Mouse (Mus musculus): ENCODE results near the gene Dyrk3.
"Not testable (repeated sequence)": the region's sequence is repeated elsewhere in the genome, so short reads cannot be mapped to it uniquely, and the experiment has no call there.

Gene Dyrk3

DNA sequence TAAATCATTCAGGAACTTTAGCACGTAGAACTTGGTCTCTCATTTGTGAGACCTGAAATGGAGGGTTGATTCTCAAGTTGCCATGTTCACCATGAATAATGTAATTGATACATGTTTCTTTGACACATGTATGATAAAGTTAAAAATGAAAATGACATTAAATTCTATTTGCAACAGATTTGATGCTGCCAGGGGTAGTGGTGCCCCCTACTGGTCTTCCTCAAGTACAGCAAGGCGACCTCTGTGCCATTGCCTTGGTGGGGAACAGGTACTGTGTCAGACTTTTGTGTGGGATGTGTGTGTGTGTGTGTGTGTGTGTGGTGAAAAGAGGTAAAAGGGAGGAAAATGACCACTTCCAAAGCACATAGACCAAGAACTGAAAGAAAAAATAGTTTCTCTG lies 17.3 kb upstream of the Dyrk3 start:
- peak; percentile 60 for DNase-seq (ENCODE audit: low spot score)

DNA sequence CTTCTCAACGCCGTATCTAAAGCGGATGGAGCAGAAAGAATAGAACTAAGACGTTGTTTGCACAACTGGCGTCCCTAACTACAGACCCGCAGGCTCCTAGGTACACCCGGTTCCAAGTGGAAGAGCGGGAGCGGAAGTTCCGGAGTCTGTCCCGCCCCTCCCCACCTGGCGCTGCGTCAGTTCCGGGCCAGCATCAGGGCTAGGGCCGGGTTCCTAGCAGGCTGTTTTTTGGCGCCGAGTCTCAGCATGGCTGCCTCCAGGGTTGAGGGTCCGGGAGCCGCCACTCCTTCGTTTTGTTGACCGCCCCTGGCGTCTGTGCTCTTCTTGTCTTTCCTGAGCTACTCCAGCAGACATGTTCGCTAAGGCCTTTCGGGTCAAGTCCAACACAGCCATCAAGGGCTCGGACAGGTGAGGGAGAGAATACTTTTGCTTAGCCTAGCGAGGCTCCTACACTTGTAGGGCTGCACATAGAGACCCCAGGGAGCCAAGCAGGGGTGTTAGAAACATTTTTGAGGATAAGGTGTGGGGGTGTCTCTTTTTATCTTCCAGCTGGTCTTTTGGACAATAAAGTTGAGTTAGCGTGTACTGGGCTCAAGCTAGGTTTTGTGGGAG lies 15.0 kb upstream of the Dyrk3 start, which contains the start of gene Eif2d:
Gene Eif2d (plus strand): TSS at position 164 of the 612 bp plus-strand sequence.
- peak; percentile 92 for DNase-seq (ENCODE audit: low spot score)

DNA sequence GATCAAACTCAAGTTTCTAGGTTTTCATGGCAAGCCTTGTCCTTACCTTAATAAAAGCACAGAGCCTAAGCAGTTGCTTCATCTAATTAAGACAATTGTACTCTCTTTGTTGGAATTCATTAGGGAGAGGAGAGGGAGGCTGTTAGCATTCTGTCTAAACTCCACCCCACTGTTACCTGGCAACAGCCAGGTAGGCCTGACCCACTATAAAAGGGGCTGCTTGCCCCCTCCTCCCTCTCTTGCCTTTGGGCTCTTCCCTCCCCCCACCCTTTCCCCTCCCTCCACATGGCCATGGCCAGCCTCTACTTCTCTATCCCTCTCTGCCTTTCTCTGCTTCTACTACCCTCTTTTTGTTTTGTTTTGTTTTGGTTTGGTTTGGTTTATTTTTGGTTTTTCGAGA lies 11.4 kb upstream of the Dyrk3 start:
- no peak for DNase-seq (ENCODE audit: low spot score)

DNA sequence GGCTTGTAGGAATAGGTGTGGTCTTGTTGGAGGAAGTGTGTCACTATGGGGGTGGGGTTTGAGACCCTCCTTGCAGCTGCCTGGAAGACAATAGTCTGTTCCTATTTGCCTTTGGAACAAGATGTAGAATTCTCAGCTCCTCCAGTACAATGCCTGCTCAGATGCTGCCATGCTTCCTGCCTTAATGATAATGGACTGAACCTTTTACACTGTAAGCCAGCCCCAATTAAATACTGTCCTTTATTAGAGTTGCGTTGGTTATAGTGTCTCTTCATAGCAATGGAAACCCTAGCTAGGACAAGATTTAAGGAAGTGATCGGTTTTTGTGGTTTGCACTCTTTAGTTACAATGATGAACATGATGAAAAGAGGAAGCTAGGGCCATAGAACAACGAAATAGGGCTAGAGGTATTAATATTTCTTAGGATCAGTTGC lies 8.1 kb upstream of the Dyrk3 start:
- no peak for DNase-seq (ENCODE audit: low spot score)

DNA sequence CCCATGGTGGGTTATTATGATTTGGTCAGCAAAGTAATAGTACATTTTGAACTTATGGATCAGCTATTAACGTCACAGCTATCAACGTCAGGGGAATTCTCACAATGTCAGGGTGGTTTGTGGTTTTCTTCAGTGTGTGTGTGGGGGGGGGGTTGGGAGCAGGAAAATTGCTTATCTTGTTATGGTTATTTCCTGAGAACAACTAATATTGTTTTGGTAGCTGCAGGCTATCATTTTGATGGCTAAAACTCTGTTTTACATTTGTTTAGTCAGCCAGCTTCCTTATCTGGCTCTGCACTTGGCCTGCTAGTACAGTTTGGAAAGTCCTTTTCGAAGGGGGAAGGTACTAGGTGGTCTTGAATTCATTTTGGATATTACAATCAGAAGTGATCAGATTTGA lies 7.1 kb upstream of the Dyrk3 start:
- DNase-seq (ENCODE audit: low spot score), result not testable (repeated sequence)

DNA sequence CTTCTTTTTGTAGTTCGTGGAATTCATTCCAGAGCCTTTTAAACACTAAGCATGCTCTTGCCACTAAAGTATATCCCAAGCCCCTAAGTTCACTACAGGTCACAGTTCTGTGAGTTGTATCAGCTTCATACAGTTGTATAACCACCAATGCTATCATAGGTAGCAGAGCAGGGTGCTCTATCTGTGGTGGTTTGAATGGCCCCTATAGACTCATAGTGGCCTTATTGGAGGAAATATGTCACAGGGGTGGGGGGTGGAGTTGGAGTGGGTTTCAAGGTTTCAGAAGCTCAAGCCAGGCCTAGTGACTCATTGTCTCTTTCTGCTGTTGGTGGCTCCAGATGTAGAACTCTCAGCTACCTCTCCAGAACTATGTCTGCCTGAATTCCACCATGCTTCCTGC lies 4.3 kb upstream of the Dyrk3 start:
- no peak for DNase-seq (ENCODE audit: low spot score)

DNA sequence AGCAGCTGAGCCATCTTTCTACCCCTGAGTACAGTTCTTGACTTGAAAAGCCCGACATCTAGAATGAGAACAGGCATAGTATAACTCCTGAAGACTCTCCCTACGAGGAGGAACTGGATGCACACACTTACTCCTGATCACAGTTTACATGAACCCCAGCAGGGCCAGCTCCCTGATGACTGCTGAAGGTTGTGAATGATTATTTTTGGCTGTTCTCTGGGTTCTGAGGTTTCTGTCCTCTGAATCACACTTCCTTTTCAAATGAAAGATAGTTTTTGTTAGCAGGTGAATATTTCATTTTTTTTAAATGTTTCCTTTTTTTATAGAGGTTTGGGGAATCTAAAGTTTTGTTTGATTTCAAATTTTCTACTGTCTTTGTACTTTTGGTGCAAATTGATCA lies 3.3 kb upstream of the Dyrk3 start:
- no peak for DNase-seq (ENCODE audit: low spot score)

DNA sequence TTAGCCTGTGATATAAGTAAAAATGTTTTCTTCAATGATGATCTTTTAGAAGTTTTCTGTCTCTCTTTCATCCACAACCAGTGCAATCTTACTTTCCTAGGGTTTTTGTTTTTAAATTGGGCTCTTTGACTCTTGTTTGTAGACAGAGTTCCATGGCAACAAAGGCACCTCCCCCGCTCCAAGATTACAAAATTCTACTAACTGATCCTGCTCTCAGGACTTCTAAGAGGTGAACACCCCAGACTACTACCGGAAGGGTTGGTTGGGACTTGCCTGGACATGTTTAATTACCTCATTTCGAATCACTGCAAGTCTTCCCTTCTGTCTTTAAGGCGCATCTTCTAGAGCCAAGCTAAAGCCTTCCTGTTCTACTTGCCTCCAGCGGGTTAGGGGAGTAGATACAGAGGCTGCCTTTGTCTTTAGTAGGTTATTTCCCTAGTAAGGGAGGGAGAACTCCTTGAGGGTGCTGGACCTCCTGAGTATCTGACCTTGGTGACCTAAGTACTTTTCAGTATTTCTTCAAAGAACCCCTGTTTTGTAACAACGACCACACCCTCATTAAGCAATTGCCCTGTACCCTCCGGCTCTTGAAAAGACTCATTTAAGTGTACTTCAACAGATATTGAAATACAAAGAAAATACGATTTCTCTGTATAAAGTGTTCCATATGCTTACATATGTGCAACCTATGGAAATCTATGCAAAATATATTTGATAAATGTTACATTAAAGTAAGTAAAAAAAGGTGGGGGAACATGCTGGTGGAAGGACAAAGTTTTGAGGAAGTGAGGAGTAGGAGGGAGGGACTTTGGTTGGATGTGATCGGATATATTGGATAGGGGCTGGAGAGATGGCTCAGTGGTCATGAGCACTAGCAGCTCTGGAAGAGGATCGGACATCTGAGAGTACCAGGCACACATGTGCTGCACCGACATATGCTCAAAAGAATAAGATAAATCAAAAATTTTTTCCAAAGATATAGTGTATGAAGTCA lies 1.3 kb upstream of the Dyrk3 start:
- DNase-seq (ENCODE audit: low spot score), result peak; percentile 23

DNA sequence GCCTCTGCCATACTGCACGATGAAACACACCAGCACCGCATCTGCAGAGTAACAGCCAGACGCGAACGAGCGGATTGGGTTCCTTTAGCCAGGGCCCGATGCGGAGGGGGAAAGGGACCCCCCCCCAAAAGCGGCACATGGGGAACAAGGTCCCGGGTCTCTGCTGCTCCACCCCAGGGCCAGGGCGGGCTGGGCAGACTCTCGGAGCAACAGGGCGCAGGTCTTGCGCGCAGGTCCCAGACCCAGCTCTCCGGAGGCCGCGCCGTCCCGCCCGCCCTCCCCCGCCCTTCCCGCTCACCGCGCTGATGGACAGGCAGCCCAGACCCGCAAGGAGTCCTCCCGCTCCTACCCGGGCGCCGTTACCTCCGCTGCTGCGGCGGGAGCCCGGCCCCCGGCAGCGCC lies 422 bp downstream of the Dyrk3 start:
- peak; percentile 53 for DNase-seq (ENCODE audit: low spot score)

DNA sequence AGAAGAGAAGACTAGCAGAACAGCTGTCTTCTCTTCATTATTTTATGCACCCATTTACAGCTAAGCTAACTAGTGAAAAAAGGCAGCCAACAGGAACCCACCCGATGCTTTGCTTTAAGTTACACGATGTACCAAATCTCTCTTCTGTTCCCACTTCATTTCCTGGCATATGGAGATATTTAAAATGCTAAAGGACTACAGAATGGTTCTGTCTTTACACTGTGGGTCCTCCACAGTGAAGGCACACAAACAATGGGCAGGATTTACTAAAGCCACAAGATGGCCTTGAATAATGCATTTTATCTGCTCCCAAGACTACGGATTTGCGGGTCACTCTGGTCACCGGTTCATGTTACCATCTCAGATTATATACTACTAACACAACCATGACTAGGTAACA lies 1.0 kb downstream of the Dyrk3 start:
- peak; percentile 37 for DNase-seq (ENCODE audit: low spot score)

DNA sequence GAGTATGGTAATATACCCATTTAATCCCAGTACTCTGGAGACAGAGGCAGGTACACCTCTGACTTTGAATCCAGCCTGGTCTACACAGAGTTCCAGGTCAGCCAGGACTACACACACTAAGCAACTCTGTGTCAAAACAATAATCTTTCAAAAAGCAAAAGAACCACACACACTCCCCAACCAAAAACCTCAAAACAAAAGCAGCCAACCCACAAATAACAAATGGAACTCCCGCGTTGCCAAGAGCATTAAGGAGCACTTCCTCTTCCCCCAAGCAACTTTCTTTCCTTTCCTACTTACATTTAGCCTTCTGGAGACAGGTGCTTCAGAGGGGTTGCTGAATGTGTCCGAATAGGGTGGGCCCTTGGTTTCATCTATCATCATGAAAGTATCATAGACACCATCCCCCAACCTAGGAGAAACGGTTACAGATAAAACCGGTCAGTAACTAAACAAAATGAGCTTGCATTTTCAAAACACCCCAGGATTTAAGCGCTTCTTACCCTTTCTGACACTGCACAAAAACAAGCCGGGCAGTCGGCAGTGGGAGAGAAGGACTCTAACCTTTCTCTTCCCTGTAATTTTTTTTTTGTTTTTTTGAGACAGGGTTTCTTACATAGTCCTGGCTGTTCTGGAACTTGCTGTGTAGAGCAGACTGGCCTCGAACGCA lies 2.0 kb downstream of the Dyrk3 start:
- no peak for DNase-seq (ENCODE audit: low spot score)

DNA sequence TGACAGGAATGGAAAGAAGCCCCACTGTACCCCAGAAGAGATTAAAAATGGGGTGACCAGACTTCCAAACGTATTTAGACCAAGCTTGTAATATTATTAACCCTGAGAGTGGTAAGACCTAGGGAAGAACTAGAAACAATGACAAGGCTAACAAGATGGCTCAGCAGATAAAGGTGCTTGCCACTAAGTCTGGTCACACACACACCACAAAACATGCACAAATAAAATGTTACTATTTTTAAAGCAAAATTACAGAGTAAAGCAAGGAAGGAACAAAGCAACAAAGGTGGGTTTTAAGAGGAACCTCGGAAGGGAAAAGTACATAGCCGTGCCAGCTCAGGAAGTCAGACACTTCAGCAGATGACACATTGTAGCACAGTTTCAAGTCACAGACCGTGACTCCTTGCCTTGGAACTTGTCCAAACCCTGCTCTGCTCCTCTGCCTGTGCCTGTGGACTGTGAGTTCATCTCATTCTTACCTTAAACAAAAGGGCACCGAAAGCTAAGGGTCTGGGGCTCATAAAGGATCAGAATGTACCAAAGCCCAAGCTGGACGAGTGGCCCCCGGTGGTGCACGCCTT lies 3.1 kb downstream of the Dyrk3 start:
- no peak for DNase-seq (ENCODE audit: low spot score)

DNA sequence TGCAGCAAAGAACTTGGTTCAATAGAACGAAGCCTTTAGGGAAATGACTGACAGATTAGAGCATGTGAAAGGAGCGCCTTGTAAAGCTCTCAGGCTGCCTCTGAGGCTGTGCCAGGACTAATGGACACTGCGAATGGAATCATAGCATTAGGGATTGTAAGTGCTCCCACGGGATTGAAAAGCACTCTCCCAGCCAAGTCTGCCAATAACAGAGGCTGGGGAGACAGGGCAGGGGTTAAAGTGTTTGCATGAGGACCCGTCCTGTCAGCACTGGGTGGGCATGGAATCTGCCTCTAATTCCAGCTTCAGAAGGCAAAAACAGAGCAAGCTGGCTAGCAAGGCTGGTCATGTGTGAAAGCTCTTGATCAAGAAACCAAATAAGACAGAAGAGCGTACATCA lies 3.9 kb downstream of the Dyrk3 start:
- no peak for DNase-seq (ENCODE audit: low spot score)

DNA sequence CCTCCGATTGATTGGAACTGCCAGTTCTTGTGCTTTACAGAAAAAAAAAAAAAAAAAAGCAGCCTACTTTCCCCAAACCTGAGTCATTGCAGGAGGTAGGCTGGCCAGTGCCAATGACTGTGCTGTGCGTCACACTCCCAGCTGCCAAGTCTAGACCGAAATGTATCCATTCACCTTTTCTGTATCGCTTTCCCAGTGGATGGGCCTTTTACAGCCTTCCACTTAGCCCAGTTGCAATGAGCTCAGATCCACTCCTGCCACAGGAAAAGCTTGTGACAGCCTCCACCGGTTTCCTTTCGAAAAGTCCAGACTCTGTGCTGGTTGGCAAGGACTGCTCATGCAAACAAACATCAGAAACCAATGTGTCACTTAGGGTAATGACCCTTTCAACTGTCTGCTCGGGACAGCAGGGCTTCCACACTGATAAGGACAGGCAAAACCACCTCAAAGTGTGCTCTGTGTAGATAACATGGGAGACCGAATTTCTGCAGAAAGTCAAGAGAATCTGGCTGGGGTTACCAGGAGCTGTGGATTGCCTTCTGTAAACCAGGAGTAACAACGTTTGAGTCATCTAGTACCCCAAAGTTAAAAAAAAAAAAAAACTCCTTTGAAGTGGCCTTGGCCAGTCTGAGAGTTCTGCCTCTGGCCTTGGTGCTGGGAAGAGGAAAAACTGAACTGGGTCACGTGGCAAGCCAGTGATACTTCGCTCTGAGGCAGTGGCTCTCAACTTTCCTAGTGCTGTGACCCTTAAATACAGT lies 12.0 kb downstream of the Dyrk3 start:
- DNase-seq (ENCODE audit: low spot score), result no peak

DNA sequence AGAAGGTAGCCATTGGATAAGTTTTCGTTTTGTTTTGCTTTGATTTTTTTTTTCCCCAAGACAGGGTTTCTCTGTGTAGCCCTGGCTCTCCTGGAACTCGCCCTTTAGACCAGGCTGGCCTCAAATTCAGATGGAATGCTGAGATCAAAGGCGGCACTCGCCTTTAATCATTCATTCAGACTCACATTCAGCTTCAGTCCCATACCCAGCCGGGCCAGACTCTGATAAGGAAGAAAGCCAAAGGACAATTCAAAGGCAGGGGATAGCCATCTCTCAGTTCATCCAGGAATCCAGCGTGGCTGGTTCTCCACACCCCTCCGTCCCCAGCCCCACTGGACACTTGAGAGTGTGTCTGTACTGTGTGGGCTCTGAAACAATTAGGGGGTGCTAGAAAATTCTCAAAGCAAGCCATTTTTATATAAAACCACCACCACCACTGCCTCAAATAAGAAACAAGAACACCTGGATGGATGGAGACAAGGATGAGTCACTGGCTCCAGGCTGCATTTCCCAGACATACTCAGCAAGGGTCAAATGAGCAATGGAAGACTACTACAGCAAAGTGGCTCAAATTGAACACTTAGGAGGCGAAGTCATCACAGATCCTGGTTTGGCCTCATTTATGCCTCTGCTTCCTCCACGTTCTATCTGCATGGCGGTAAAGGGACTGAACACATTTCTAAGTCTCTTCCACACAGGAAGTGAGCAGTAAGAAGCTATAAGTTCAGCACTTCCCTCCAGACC lies 14.4 kb downstream of the Dyrk3 start:
- DNase-seq (ENCODE audit: low spot score), result no peak

DNA sequence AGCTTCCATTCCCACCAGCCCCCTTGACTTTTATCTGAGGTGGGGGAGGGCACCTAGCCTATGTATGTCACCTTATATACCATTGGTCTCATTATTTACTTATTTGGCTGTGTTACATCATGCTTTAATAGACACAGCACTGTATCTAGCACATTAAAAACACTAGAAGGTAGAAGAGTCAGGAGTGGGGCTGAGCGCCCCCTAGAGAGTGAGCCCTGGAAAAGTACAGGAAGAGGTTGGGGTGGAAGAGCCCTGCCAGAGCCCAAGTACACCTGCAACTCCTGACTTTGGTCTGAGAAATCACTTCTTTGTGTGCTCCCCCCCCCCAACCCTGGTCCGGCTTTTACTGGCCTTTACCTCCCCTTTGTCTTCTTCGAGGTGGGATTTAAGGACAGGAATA lies 16.2 kb downstream of the Dyrk3 start:
- DNase-seq (ENCODE audit: low spot score), result no peak

DNA sequence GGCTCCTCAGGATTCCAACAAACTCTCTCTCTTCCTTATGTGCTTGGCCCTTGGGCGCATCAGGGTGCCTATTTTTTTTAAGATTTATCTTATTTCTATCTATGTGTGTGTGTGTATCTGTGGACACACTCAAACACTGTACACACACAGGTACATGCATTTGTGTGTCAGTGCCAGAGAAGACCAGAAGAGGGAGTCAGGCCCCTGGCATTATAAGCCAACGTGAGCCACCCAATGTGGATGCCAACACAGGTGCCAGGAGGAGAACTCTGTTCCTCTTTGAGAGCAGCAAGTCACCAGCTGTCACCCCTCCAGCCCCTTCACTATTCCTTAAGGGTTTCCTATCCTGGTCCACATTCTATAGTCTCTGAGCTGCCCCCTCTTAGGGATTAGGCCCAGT lies 19.1 kb downstream of the Dyrk3 start:
- no peak for DNase-seq (ENCODE audit: low spot score)

DNA sequence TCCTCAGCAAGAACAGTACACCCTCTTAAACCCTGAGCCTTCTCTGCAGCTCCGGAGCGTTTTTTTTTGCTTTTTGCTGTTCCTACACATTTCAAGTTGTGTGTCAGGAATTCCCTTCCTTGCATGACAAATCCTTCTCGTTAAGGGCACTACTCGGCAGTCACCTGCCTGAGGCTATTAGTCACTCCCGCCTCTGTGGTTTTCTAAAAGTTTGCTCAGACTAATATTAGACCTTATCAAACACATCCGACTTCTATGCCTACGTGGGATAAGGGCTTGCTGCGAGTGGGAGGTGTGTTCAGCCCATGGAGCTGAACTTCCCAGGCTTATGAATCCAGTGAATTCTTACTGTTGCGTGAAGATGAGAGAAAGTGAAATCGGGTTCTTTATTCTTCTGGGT lies 19.6 kb downstream of the Dyrk3 start:
- DNase-seq (ENCODE audit: low spot score), result no peak

DNA sequence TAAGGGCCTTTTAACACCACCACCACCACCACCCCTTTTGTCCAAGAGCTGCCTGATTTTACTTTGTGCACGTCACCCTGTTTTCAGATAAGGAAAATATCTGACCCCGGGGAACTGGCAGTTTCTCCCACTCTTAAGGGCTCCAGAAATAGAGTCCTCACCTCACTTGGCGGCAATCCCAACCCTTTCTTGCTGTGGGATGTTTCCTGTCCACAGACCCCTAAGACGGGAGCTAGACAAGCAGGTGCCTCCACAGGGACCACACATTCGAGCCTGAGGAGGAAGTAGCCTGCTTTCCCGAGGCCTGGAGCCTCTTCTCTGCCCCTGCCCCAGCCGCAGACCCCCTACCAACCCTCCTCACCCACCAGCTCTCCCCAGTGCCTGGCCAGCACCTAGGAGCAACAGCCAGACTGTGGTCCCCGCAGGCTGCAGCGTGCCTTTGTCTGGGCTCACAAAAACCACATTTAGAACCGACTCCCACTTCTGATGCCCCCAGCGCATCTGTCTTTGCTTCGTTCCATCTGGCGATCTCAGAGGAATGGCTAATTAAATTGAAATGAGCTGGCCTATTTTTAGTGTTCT lies 21.6 kb downstream of the Dyrk3 start:
- DNase-seq (ENCODE audit: low spot score), result no peak

DNA sequence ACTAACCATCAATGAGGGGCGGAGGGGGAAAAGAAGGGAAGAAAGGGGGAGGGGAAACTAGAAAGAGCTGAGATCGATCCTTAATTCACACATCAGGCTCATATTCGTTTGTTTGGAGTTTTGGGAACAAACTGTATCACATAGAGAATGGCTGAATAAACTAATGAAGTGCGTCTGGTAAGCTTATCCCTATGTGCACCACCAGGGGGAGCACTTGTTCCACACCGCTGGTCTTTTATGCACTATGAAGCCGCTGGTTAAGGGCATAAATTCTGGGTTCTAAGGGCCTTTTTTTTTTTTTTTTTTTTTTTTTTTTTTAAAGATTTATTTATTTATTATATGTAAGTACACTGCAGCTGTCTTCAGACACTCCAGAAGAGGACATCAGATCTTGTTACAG lies 22.2 kb downstream of the Dyrk3 start:
- DNase-seq (ENCODE audit: low spot score), result peak; percentile 88

DNA sequence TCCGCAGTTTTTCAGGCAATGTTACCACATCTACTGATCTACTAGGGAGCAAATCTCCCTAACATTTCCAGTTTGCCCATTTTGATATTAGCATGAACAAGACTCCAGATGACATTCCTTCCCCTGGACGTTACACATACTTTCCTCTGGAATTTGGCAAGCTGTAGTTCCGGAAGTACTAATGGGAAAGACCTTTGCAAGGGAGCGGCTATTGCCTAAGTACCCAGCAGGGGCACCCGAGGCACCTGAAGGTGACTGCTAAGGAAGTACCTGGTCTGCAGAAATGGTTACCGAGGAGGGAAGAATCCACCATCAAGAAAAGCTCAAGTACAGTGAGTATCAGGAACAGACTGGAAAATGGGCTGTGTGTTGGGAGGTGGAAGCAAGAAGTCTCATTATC lies 25.6 kb downstream of the Dyrk3 start:
- DNase-seq (ENCODE audit: low spot score), result peak; percentile 48

Measured in embryo, embryonic 10 days (tissue).